Mouse (Mus musculus) liver, adult 2 months (tissue): ENCODE data around the gene Slc12a5. TPM values are rescaled to one million over a fixed set of nuclear protein-coding genes. Genes with fewer than 3 reads are reported as not detected.

Source experiments
- DNase-seq: peaks from one replicate; pipeline ENCODE4 v3.0.0-alpha.2; 2011; ENCODE audit warnings: low read depth, low spot score; ENCODE audit errors: extremely low read depth
- H3K27ac ChIP-seq: fragments of 200-500 bp; replicated peaks from 2 replicates; pipeline ENCODE4 v1.5.1; 2012; ENCODE audit warnings: low read depth, mild to moderate bottlenecking, control low read depth, inconsistent platforms, low read length; ENCODE audit not compliant: insufficient read depth
- H3K27me3 ChIP-seq: fragments of 200-500 bp; 2 replicates; pipeline ENCODE4 v1.6.1; 2012; ENCODE audit warnings: mild to moderate bottlenecking, moderate library complexity, low read length, inconsistent platforms; ENCODE audit not compliant: control insufficient read depth, insufficient read depth
- H3K36me3 ChIP-seq: fragments of 200-500 bp; 2 replicates; pipeline ENCODE4 v1.6.1; 2012; ENCODE audit warnings: low read length, inconsistent platforms; ENCODE audit not compliant: control insufficient read depth, insufficient read depth
- H3K4me1 ChIP-seq: fragments of 200-500 bp; 2 replicates; pipeline ENCODE4 v1.6.1; 2011; ENCODE audit warnings: low read length; ENCODE audit not compliant: control insufficient read depth, insufficient read depth
- H3K4me3 ChIP-seq: fragments of 200-500 bp; 2 replicates; pipeline ENCODE4 v1.5.1; 2011; ENCODE audit warnings: low read depth, mild to moderate bottlenecking, control low read depth, low read length, moderate library complexity; ENCODE audit not compliant: insufficient read depth
- H3K79me2 ChIP-seq: fragments of 200-500 bp; 2 replicates; pipeline ENCODE4 v1.6.1; 2012; ENCODE audit warnings: inconsistent platforms, mild to moderate bottlenecking, low read length, moderate library complexity; ENCODE audit not compliant: control insufficient read depth, insufficient read depth
- H3K9ac ChIP-seq: fragments of 200-500 bp; 2 replicates; pipeline ENCODE4 v1.6.1; 2012; ENCODE audit warnings: low read depth, mild to moderate bottlenecking, control low read depth, inconsistent platforms, low read length
- CTCF ChIP-seq: fragments of 200-500 bp; IDR thresholded peaks from 2 replicates; pipeline ENCODE4 v1.5.1; 2011; ENCODE audit warnings: low read depth, low read length, control low read depth
- POLR2A ChIP-seq: fragments of 200-500 bp; IDR thresholded peaks from 2 replicates; pipeline ENCODE4 v1.6.1; 2011; ENCODE audit warnings: low read length, control low read depth; ENCODE audit not compliant: insufficient read depth; ENCODE audit errors: extremely low read depth
- WGBS: fragments of 180-500 bp; shearing (Covaris S2); methylation state at CpG from one replicate; pipeline ENCODE4 v1.1.7; 2018; 5-methylcytosine and 5-hydroxymethylcytosine counted together
- polyA plus RNA-seq: library from polyadenylated mRNA; depleted of rRNA; stranded (reverse); fragments of >200 nt; gene quantifications from 2 replicates; pipeline ENCODE4 v1.2.3, GENCODE M21; 2012
- total RNA-seq: library from RNA; depleted of rRNA; stranded (reverse); fragments of >200 nt; gene quantifications from 2 replicates; pipeline ENCODE4 v1.2.3, GENCODE M21; 2014

Gene Slc12a5
- total and polyA plus RNA-seq, 2 experiments: 0.46 to 1.1 TPM

GRCm38 (mm10) chr2:164967761-164968440 is 7.3 kb downstream of the Slc12a5 start:
- no peaks in the 10 kb centered on the region for H3K4me1 ChIP-seq
- no peak overlapping the region for H3K27ac ChIP-seq
- TF ChIP-seq POLR2A: no peak
- H3K27me3 ChIP-seq: peaks cover 17% of the 10 kb centered on the region
- DNase-seq: no peak
- no peaks in the 10 kb centered on the region for H3K79me2 ChIP-seq
- no peak overlapping the region for H3K4me3 ChIP-seq
- H3K36me3 ChIP-seq: no peaks in the 10 kb centered on the region
- no peak overlapping the region for H3K9ac ChIP-seq
- WGBS: 7% methylated on average over 65 of the region's 65 CpGs

- H3K79me2 ChIP-seq: no peaks in the 10 kb centered on the region
- no peak overlapping the region for H3K9ac ChIP-seq
- H3K27ac ChIP-seq: no peak overlapping the region
- DNase-seq: no peak
- H3K4me1 ChIP-seq: no peaks in the 10 kb centered on the region
- no peak overlapping the region for H3K4me3 ChIP-seq
- under 1% methylated on average over 29 of the region's 29 CpGs for WGBS
- H3K27me3 ChIP-seq: peaks cover 17% of the 10 kb centered on the region
- 0 out of 2 replicates have a peak, but pooled peaks have one; percentile 4 for TF ChIP-seq CTCF
- no peak for TF ChIP-seq POLR2A
- no peaks in the 10 kb centered on the region for H3K36me3 ChIP-seq
Measured at GRCm38 (mm10) chr2:164968451-164968851, 7.8 kb downstream of the Slc12a5 start.

GRCm38 (mm10) chr2:164969348-164969781 is 8.8 kb downstream of the Slc12a5 start:
- no peak for DNase-seq
- TF ChIP-seq POLR2A (no peak), CTCF (no peak)

GRCm38 (mm10) chr2:164970631-164971196 is 10.1 kb downstream of the Slc12a5 start:
- DNase-seq: no peak
- Histone ChIP-seq H3K4me3 (no peak overlapping the region), H3K4me1 (no peaks in the 10 kb centered on the region), H3K79me2 (no peaks in the 10 kb centered on the region), H3K27me3 (peaks cover 17% of the 10 kb centered on the region), H3K27ac (no peak overlapping the region), H3K9ac (no peak overlapping the region), H3K36me3 (no peaks in the 10 kb centered on the region)
- WGBS: 3% methylated on average over 42 of the region's 42 CpGs
- no peak for TF ChIP-seq CTCF
- no peak for TF ChIP-seq POLR2A

More at GRCm38 (mm10) chr2:164969348-164969781, 8.8 kb downstream of the Slc12a5 start:
- Histone ChIP-seq H3K36me3 (no peaks in the 10 kb centered on the region), H3K27me3 (peaks cover 17% of the 10 kb centered on the region), H3K79me2 (no peaks in the 10 kb centered on the region), H3K9ac (no peak overlapping the region), H3K4me3 (no peak overlapping the region), H3K4me1 (no peaks in the 10 kb centered on the region), H3K27ac (no peak overlapping the region)
- WGBS: 11% methylated on average over 21 of the region's 21 CpGs

- H3K4me3 ChIP-seq: no peak overlapping the region
- H3K27me3 ChIP-seq: peaks cover 12% of the 10 kb centered on the region
- H3K79me2 ChIP-seq: no peaks in the 10 kb centered on the region
- 63% methylated on average over 5 of the region's 5 CpGs for WGBS
- H3K36me3 ChIP-seq: no peaks in the 10 kb centered on the region
- no peaks in the 10 kb centered on the region for H3K4me1 ChIP-seq
- H3K27ac ChIP-seq: no peak overlapping the region
- TF ChIP-seq POLR2A: no peak
- no peak for TF ChIP-seq CTCF
- no peak for DNase-seq
- H3K9ac ChIP-seq: no peak overlapping the region
Measured at GRCm38 (mm10) chr2:164972646-164973045, 12.0 kb downstream of the Slc12a5 start.

- H3K4me1 ChIP-seq: no peaks in the 10 kb centered on the region
- no peak overlapping the region for H3K9ac ChIP-seq
- no peak for DNase-seq
- no peaks in the 10 kb centered on the region for H3K79me2 ChIP-seq
- no peaks in the 10 kb centered on the region for H3K36me3 ChIP-seq
- H3K27me3 ChIP-seq: no peaks in the 10 kb centered on the region; the same call in 1 of the 2 replicates
- H3K27ac ChIP-seq: no peak overlapping the region
- TF ChIP-seq POLR2A (no peak), CTCF (no peak)
- no peak overlapping the region for H3K4me3 ChIP-seq
- WGBS: 82% methylated on average over 6 of the region's 6 CpGs
Measured at GRCm38 (mm10) chr2:164975611-164976010, 15.0 kb downstream of the Slc12a5 start.
